Mouse (Mus musculus): ENCODE results near the gene Gucy2f. TPM values are rescaled to one million over a fixed set of nuclear protein-coding genes. Genes with fewer than 3 reads are reported as not detected.

The Gucy2f gene
- total RNA-seq, 2 experiments from 2014 or later: not detected

Other genes with a start within 250 kb of the Gucy2f start
- 8.6 and 13.0 TPM in 2 replicates for gene Nxt2, start 29.8 kb upstream of the Gucy2f start, total RNA-seq (2015; ENCODE audit: low replicate concordance)
- gene Nxt2, start 29.8 kb upstream of the Gucy2f start, total RNA-seq (2017; ENCODE audit: low replicate concordance): 5.6 and 7.9 TPM in 2 replicates
- not detected in 2 replicates for gene Kcne1l, start 109.4 kb upstream of the Gucy2f start, total RNA-seq (2015; ENCODE audit: low replicate concordance)
- not detected in 2 replicates for gene Kcne1l, start 109.4 kb upstream of the Gucy2f start, total RNA-seq (2017; ENCODE audit: low replicate concordance)
- gene Acsl4, start 193.6 kb upstream of the Gucy2f start, total RNA-seq (2015; ENCODE audit: low replicate concordance): 22.7 and 33.5 TPM in 2 replicates
- 22.7 and 27.5 TPM in 2 replicates for gene Acsl4, start 193.6 kb upstream of the Gucy2f start, total RNA-seq (2017; ENCODE audit: low replicate concordance)